Mouse (Mus musculus): ENCODE results near the gene Notch2. TPM values are rescaled to one million over a fixed set of nuclear protein-coding genes. Genes with fewer than 3 reads are reported as not detected.

Gene Notch2
- polyA plus RNA-seq, 1 experiment from 2014 or later: 27.8 TPM

DNA sequence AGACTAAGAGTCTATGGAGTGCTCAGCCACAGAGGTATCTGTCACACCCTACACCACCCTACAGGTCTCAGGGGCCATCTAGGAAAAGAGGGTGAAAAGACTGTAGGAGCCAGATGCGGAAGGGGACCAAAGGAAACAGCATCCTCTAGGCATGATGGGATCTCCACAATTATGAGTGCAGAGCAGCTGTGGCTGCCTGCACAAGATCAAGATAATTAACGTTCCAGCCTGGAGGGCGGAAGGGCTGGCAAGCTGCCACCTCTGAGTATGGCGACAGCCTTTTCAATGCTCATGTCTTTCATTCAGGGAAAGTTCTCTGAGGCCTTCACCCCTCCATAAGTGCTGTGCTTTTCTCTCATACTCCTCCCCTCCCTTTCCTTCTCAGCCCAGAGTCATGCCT, 146.0 kb downstream of the Notch2 start:
- DNase-seq (ENCODE audit: low spot score) (peak; percentile 30), ATAC-seq (replicated peaks; ENCODE audit: insufficient number of reproducible peaks, low FRiP score, low TSS enrichment, low read depth) (no peak)
- no peaks in the 10 kb centered on the region for H3K9me3 ChIP-seq (replicated peaks; ENCODE audit: control insufficient read depth, low read length)
- no peak overlapping the region for H3K4me3 ChIP-seq (ENCODE audit: low read depth, low read length)
- H3K4me2 ChIP-seq (ENCODE audit: low read depth, low read length): no peak overlapping the region
- H3K4me1 ChIP-seq (ENCODE audit: control insufficient read depth, insufficient read depth, low read length): no peaks in the 10 kb centered on the region
- H3K36me3 ChIP-seq (replicated peaks; ENCODE audit: control insufficient read depth, insufficient read depth, low read depth, low read length): no peaks in the 10 kb centered on the region
- H3K27me3 ChIP-seq (ENCODE audit: control insufficient read depth, insufficient read depth, low read length): no peaks in the 10 kb centered on the region
- H3K27ac ChIP-seq (replicated peaks; ENCODE audit: low read depth, low read length): no peak overlapping the region
- WGBS: 52% methylated on average over 4 of the region's 4 CpGs
- no peak overlapping the region for H3K9ac ChIP-seq (replicated peaks; ENCODE audit: low read length)

GRCm38 (mm10) chr3:98160330-98160729, 147.0 kb downstream of the Notch2 start, which contains the start of gene Adam30:
Gene Adam30 (plus strand): TSS chr3:98160630.
- H3K9me3 ChIP-seq (replicated peaks; ENCODE audit: control insufficient read depth, low read length): no peaks in the 10 kb centered on the region
- no peak within 1 kb of the TSS for H3K27ac ChIP-seq (replicated peaks; ENCODE audit: low read depth, low read length)
- H3K9ac ChIP-seq (replicated peaks; ENCODE audit: low read length): no peak within 1 kb of the TSS
- no peak within 1 kb of the TSS for H3K4me2 ChIP-seq (ENCODE audit: low read depth, low read length)
- H3K36me3 ChIP-seq (replicated peaks; ENCODE audit: control insufficient read depth, insufficient read depth, low read depth, low read length): no peaks in the 10 kb centered on the region
- H3K4me1 ChIP-seq (ENCODE audit: control insufficient read depth, insufficient read depth, low read length): no peaks in the 10 kb centered on the region
- H3K27me3 ChIP-seq (ENCODE audit: control insufficient read depth, insufficient read depth, low read length): no peaks in the 10 kb centered on the region
- DNase-seq (ENCODE audit: low spot score) (no peak), ATAC-seq (replicated peaks; ENCODE audit: insufficient number of reproducible peaks, low FRiP score, low TSS enrichment, low read depth) (no peak)
- no peak within 1 kb of the TSS for H3K4me3 ChIP-seq (ENCODE audit: low read depth, low read length)
- 86% methylated on average over 17 of the region's 17 CpGs for WGBS

DNA sequence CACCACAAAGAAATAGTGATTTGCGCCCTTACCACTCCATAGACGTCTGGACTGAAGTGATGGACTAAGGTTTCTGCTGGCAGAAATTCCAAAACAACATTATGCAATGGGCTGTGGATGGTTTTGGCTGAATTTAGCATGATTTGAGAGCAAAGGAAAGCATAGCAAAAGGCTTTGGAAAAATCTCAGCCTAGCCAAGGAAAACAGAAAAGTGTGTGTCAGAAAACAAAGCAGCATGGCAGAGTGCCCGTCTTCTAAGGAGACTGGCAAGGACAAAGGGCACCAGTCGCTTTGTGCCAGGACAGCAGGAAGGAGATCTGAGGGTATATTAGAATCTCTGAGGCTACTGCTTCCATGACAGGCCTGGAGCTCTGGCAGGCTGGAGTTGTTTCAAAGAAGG, 165.0 kb downstream of the Notch2 start:
- ATAC-seq (replicated peaks; ENCODE audit: insufficient number of reproducible peaks, low FRiP score, low TSS enrichment, low read depth) (no peak), DNase-seq (ENCODE audit: low spot score) (no peak)
- Histone ChIP-seq H3K27me3 (ENCODE audit: control insufficient read depth, insufficient read depth, low read length) (no peaks in the 10 kb centered on the region), H3K9me3 (replicated peaks; ENCODE audit: control insufficient read depth, low read length) (no peaks in the 10 kb centered on the region), H3K27ac (replicated peaks; ENCODE audit: low read depth, low read length) (no peak overlapping the region), H3K4me3 (ENCODE audit: low read depth, low read length) (no peak overlapping the region), H3K4me2 (ENCODE audit: low read depth, low read length) (no peak overlapping the region), H3K36me3 (replicated peaks; ENCODE audit: control insufficient read depth, insufficient read depth, low read depth, low read length) (no peaks in the 10 kb centered on the region), H3K4me1 (ENCODE audit: control insufficient read depth, insufficient read depth, low read length) (no peaks in the 10 kb centered on the region), H3K9ac (replicated peaks; ENCODE audit: low read length) (no peak overlapping the region)
- WGBS: 81% methylated on average over 4 of the region's 4 CpGs

GRCm38 (mm10) chr3:98180805-98181204, 167.5 kb downstream of the Notch2 start:
- H3K27ac ChIP-seq (replicated peaks; ENCODE audit: low read depth, low read length): no peak overlapping the region
- WGBS: 23% methylated on average over 7 of the region's 7 CpGs
- no peak for ATAC-seq (replicated peaks; ENCODE audit: insufficient number of reproducible peaks, low FRiP score, low TSS enrichment, low read depth)
- no peak overlapping the region for H3K9ac ChIP-seq (replicated peaks; ENCODE audit: low read length)
- no peaks in the 10 kb centered on the region for H3K36me3 ChIP-seq (replicated peaks; ENCODE audit: control insufficient read depth, insufficient read depth, low read depth, low read length)
- H3K4me3 ChIP-seq (ENCODE audit: low read depth, low read length): no peak overlapping the region
- H3K9me3 ChIP-seq (replicated peaks; ENCODE audit: control insufficient read depth, low read length): no peaks in the 10 kb centered on the region
- H3K4me2 ChIP-seq (ENCODE audit: low read depth, low read length): no peak overlapping the region
- peak; percentile 70 for DNase-seq (ENCODE audit: low spot score)
- H3K4me1 ChIP-seq (ENCODE audit: control insufficient read depth, insufficient read depth, low read length): no peaks in the 10 kb centered on the region
- H3K27me3 ChIP-seq (ENCODE audit: control insufficient read depth, insufficient read depth, low read length): no peaks in the 10 kb centered on the region

GRCm38 (mm10) chr3:98185163-98185714, 171.9 kb downstream of the Notch2 start:
- WGBS: 53% methylated on average over 10 of the region's 10 CpGs
- Histone ChIP-seq H3K4me3 (ENCODE audit: low read depth, low read length) (no peak overlapping the region), H3K27me3 (ENCODE audit: control insufficient read depth, insufficient read depth, low read length) (no peaks in the 10 kb centered on the region), H3K4me2 (ENCODE audit: low read depth, low read length) (no peak overlapping the region), H3K9me3 (replicated peaks; ENCODE audit: control insufficient read depth, low read length) (no peaks in the 10 kb centered on the region), H3K36me3 (replicated peaks; ENCODE audit: control insufficient read depth, insufficient read depth, low read depth, low read length) (no peaks in the 10 kb centered on the region), H3K27ac (replicated peaks; ENCODE audit: low read depth, low read length) (no peak overlapping the region), H3K9ac (replicated peaks; ENCODE audit: low read length) (no peak overlapping the region), H3K4me1 (ENCODE audit: control insufficient read depth, insufficient read depth, low read length) (no peaks in the 10 kb centered on the region)
- DNase-seq (ENCODE audit: low spot score) (no peak), ATAC-seq (replicated peaks; ENCODE audit: insufficient number of reproducible peaks, low FRiP score, low TSS enrichment, low read depth) (no peak)

DNA sequence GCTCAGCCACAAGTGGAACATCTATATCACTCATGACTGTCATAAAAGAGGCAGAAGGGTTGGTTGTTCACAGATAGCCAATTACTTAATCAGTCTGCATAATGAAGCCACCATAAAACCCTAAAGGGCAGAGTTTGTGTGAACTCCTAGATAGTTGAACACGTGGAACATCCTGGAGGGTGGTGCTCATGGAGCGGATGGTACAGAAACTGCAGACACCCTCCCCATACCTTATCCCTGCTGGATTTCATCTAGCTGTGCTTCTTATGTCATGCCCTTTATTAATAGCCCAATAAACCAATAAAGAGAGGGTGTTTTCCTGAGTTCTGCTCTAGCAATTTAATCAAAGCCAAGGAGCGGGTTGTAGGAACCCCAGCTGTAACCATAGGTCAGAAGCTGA, 174.4 kb downstream of the Notch2 start:
- no peak for DNase-seq (ENCODE audit: low spot score)
- ATAC-seq (replicated peaks; ENCODE audit: insufficient number of reproducible peaks, low FRiP score, low TSS enrichment, low read depth): no peak
- H3K36me3 ChIP-seq (replicated peaks; ENCODE audit: control insufficient read depth, insufficient read depth, low read depth, low read length): no peaks in the 10 kb centered on the region
- no peaks in the 10 kb centered on the region for H3K9me3 ChIP-seq (replicated peaks; ENCODE audit: control insufficient read depth, low read length)
- no peaks in the 10 kb centered on the region for H3K27me3 ChIP-seq (ENCODE audit: control insufficient read depth, insufficient read depth, low read length)
- H3K4me2 ChIP-seq (ENCODE audit: low read depth, low read length): no peak overlapping the region
- H3K9ac ChIP-seq (replicated peaks; ENCODE audit: low read length): no peak overlapping the region
- no peak overlapping the region for H3K4me3 ChIP-seq (ENCODE audit: low read depth, low read length)
- H3K27ac ChIP-seq (replicated peaks; ENCODE audit: low read depth, low read length): no peak overlapping the region
- 93% methylated on average over 3 of the region's 3 CpGs for WGBS
- H3K4me1 ChIP-seq (ENCODE audit: control insufficient read depth, insufficient read depth, low read length): no peaks in the 10 kb centered on the region

- ATAC-seq (replicated peaks; ENCODE audit: insufficient number of reproducible peaks, low FRiP score, low TSS enrichment, low read depth) (no peak), DNase-seq (ENCODE audit: low spot score) (peak; percentile 27)
- H3K36me3 ChIP-seq (replicated peaks; ENCODE audit: control insufficient read depth, insufficient read depth, low read depth, low read length): no peaks in the 10 kb centered on the region
- no peak overlapping the region for H3K27ac ChIP-seq (replicated peaks; ENCODE audit: low read depth, low read length)
- H3K9ac ChIP-seq (replicated peaks; ENCODE audit: low read length): no peak overlapping the region
- H3K9me3 ChIP-seq (replicated peaks; ENCODE audit: control insufficient read depth, low read length): no peaks in the 10 kb centered on the region
- no peak overlapping the region for H3K4me2 ChIP-seq (ENCODE audit: low read depth, low read length)
- no peaks in the 10 kb centered on the region for H3K27me3 ChIP-seq (ENCODE audit: control insufficient read depth, insufficient read depth, low read length)
- WGBS: 22% methylated on average over 9 of the region's 9 CpGs
- no peak overlapping the region for H3K4me3 ChIP-seq (ENCODE audit: low read depth, low read length)
- H3K4me1 ChIP-seq (ENCODE audit: control insufficient read depth, insufficient read depth, low read length): no peaks in the 10 kb centered on the region
These were observed 184.6 kb downstream of the Notch2 start for GRCm38 (mm10) chr3:98197711-98198532.

DNA sequence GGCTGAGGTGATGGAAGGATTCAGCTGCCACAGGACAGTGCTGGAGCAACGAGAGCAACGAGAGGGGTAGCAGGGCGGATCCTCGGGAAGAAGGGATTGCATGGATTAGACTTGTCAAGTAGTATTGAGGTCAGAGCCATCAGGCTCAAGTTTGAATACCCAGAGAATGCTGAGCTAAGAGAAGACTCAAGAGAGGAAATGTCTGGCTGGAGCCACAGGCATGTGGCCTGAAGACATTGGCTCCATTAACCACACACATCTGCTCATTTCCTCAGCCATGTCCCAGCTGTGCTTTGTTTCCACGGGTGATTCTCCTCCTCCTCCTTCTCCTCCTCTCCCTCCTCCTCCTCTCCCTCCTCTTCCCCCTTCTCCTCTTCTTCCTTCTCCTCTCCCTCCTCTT, 186.4 kb downstream of the Notch2 start:
- Histone ChIP-seq H3K4me3 (ENCODE audit: low read depth, low read length) (no peak overlapping the region), H3K36me3 (replicated peaks; ENCODE audit: control insufficient read depth, insufficient read depth, low read depth, low read length) (no peaks in the 10 kb centered on the region), H3K4me2 (ENCODE audit: low read depth, low read length) (no peak overlapping the region), H3K27me3 (ENCODE audit: control insufficient read depth, insufficient read depth, low read length) (no peaks in the 10 kb centered on the region), H3K9me3 (replicated peaks; ENCODE audit: control insufficient read depth, low read length) (no peaks in the 10 kb centered on the region), H3K9ac (replicated peaks; ENCODE audit: low read length) (no peak overlapping the region), H3K27ac (replicated peaks; ENCODE audit: low read depth, low read length) (no peak overlapping the region), H3K4me1 (ENCODE audit: control insufficient read depth, insufficient read depth, low read length) (no peaks in the 10 kb centered on the region)
- DNase-seq (ENCODE audit: low spot score) (no peak), ATAC-seq (replicated peaks; ENCODE audit: insufficient number of reproducible peaks, low FRiP score, low TSS enrichment, low read depth) (no peak)
- WGBS: 65% methylated on average over 5 of the region's 5 CpGs

Data from embryonic facial prominence, embryonic 11.5 days (tissue).